Mouse (Mus musculus) ZHBTc4 (cell line): Measurements from ENCODE around the gene Tmc3.

Experiments used
- DNase-seq: peaks from one replicate; pipeline ENCODE4 v3.0.0-alpha.2; 2011; ENCODE audit warnings: low read depth, low spot score

The Tmc3 gene

DNA sequence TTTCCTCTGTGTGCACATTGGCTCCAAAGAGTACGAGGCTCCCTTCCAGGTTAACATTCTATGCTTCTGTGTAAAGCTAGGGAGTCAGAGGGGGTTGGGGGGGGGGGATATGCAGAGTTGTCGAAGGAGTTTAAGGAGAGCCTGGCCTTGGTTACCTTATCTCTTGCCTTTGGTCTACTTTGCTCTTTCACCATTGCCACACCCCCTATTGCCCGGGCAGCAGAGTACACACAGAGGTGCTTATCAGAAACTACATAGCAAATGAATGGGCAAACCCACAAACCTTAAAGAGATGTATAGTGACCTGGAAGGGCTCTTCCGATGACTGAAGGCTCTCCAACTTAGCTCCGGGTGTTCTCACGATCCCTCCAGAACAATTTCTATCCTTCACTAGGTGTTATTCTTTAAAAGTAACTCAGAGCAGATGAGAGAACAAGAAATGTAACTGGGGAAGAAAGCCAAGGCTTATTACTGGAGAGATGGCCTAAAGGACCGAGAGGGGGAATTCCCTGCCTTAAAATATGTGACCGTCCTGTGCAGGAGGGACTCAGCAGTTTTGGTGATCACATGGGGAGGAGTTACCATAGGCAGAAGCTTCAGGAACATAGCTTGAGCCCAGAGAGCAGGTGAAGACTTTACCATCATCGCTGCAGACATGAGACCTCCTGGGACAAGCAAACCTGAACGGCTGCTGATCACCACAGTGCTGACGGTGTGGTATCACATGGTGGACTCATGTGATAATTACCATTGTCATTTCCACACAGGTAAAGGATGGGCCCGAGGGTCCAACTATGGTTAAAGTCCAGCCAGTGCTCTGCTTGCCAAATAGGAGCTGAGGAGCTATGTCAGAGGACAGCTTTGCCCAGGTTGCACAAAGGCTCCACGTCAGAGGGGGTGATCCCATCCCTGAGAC is 14.5 kb downstream of the Tmc3 start:
- no peak for DNase-seq

- peak; percentile 84 for DNase-seq
These were observed 15.2 kb downstream of the Tmc3 start for GRCm38 (mm10) chr7:83599913-83600286.

- DNase-seq, result no peak
These were observed 19.6 kb downstream of the Tmc3 start for GRCm38 (mm10) chr7:83604180-83604944.

- DNase-seq, result no peak
These were observed 22.1 kb downstream of the Tmc3 start for GRCm38 (mm10) chr7:83606796-83607195.

DNA sequence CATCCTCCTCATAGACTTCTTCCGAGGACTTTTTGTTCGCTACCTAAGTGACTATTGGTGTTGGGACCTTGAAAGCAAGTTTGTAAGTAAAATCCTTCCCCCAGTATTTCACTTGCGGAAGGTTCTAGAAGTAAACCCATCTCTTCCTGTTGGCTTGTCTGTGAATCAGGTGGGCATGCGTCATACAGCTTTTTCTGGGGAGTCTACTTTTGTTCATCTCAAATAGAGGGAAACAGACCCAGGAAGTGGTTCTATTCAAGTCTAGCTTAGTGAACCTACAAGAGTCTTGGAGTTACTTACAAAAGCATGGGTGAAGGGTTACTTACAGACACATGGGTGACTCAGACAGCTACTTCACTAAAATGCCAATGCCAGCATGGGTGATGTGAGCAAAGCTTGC is 25.2 kb downstream of the Tmc3 start:
- DNase-seq, result no peak

- DNase-seq, result no peak
These were observed 27.2 kb downstream of the Tmc3 start for GRCm38 (mm10) chr7:83611886-83612285.

DNA sequence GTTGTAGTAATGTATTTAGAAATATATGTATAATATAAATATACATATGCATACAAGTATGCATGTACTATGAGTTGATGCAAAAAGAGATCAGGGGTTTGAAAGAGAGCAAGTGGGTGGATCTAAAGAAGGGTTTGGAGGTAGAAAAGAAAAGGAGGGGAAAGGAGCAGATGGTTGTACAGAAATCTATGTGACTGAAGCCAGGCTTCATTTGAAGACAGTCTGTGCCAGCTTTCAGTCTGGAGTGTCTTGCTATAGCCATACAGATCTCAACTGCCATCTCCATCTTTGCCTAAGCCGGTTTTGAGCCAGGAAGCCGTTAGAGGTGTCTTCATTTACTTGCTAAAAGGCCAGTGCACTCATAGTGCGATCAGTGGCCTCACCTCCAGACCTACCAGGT is 30.5 kb downstream of the Tmc3 start:
- DNase-seq, result no peak

GRCm38 (mm10) chr7:83615815-83616214 is 31.1 kb downstream of the Tmc3 start:
- peak; percentile 10 for DNase-seq

- no peak for DNase-seq
These were observed 31.5 kb downstream of the Tmc3 start for GRCm38 (mm10) chr7:83616268-83616667.

DNA sequence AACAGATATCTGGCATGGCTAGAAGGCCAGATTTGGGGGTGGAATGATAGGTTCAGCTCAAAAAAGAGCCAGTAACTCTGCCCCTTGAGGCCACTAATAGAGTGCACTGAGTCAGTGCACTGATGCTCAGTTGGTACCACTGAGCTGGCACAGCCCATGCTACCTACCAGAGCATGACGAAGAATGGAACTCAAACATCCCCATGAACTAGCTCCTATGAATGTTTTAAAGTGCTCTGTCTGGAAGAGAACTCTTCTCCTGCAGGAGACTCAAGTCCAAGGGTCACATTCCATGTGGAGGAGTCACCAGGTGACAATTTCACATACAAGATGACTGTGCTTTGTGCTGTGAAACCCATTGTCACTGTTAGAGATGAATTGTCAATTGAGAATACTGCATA is 34.0 kb downstream of the Tmc3 start:
- no peak for DNase-seq

GRCm38 (mm10) chr7:83622582-83622981 is 37.9 kb downstream of the Tmc3 start:
- no peak for DNase-seq

DNA sequence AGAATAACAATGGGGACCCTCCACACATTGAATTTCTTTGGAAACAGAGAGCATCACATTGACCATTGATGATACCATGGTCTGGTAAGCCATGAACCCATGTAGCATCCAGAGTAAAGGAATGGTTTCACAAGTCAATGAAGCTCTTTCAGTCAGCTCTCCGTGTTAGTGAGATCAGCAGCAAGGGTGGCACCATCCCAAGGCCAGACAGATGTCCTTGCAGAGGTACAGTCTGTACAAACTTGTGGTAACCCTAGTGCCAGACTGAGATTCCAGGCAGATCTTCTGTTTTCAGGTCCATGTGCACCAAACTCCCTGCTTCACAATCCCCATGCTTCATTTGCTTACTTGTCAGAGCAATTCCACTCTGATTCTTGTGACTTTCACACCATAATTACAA is 39.3 kb downstream of the Tmc3 start:
- DNase-seq, result no peak

DNA sequence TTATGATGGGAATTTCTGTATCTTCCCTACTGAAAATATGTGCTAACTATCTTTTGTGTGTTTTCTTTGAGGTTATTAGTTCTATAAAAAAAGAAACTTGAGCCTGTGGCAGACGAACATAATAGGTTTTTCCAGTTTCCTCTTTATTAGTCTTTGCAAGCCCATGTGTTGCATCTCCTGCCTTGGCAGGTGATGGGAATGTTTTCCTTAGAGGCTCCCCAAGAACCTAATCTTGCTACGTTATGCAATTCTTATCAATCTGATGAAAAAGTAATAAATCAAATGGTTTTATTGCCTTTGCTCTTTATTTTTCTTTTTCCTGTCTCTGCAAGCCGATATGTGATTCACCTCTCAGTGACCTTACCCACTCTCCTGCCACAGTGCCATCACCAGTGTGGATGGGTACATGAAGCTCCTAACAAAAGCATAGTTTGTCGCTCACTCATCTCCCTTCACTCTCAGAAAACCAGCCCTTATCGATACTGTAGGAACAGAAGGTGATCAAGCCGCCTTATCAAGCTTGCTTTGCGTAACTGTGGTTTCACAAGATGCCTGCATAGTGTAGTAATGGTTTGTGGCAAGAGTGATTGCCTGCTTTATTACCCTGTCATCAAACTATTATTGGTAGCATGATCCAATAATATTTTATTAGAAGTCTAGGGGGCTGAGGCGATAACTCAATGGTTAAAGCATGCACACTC is 42.0 kb downstream of the Tmc3 start:
- DNase-seq, result no peak

- no peak for DNase-seq
These were observed 42.6 kb downstream of the Tmc3 start for GRCm38 (mm10) chr7:83627369-83627768.

- no peak for DNase-seq
These were observed 46.5 kb downstream of the Tmc3 start for GRCm38 (mm10) chr7:83631073-83631827.

DNA sequence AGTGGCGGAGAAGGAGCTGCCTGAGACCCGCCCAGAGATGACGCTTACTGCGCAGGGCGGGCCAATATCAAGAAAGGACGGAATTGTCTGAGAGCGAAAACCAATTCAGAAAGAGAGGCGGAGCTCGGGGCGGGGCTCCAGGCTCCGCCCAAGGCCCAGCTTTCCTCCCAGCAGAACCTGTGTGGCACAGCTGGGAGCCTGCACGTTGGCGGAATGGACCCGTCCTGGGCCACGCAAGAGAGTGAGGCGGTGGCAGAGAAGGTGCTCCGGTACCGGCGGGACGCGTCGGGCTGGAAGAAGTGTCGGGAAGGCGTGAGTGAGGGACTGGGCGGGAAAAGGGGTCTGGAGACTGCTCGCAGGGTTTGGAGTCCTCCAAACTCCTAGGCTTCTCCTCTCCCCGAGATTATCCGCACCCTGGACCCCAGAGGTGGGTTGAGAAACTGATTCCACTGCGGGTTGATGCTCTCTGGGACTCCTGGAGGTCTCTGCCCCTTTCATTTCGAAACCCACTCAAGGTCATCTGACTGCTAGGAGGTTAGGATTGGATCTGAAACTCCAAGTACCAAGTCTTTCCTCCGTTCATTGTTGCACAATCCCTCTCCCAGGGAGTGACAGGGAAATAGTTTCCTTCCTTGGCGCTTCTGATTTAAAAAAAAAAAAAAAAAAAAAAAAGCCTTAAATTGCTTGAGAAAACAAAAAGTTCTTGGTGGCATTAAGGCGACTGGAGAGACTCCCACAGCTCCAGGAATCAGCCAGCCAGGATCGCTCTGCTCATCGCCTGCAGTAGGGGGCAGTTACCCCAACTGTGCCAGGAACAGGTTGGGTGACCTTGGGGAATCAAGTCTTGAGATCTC is 47.3 kb downstream of the Tmc3 start, which contains the start of gene Stard5:
Stard5 (plus strand) TSS at position 132 of the 854 bp plus-strand sequence.
- peak; percentile 97 for DNase-seq

- DNase-seq, result no peak
These were observed 48.0 kb downstream of the Tmc3 start for GRCm38 (mm10) chr7:83632682-83633120.

DNA sequence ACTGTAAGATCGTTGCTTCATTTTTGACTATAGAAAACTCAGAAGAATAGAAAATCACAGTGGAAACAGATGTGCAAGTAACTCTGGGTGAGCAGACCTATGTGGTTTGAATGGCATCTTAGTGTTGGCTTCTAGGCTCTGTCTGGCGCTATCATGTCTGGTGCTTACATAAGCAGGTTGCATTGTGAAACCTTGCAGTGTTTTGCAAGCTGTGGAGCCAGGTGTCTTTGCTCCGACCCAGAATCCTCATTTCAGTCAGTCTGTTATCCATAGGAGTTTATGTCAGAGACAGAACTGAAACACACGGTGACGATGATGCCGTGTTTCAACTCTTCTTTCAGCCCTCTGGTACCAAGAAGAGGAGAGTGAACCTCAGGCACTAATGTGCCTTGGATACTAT is 49.1 kb downstream of the Tmc3 start:
- DNase-seq, result no peak

GRCm38 (mm10) chr7:83635726-83636125 is 51.0 kb downstream of the Tmc3 start:
- no peak for DNase-seq

DNA sequence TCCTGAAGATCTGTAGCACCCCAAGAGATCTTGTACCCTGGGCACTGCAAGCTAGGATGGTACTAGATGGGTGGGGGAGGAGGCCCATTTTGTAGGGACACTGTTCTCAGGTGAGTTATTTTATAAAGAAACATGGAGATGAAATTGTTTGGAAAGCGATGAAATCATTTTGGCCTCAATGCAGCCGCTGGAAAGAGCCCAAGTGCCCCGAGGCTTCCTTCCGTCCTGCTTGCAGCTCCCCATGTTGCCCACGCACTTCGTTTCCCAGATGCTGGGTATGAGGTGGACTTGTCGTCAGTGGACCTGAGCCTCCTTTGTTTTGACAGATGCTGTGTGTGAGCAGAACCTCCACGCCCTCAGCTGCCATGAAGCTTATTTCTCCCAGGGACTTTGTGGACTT is 51.7 kb downstream of the Tmc3 start:
- DNase-seq, result no peak
